Mouse (Mus musculus): Measurements from ENCODE around the gene Tnk2. TPM values are rescaled to one million over a fixed set of nuclear protein-coding genes. Genes with fewer than 3 reads are reported as not detected.
"Not testable (repeated sequence)": the region's sequence is repeated elsewhere in the genome, so short reads cannot be mapped to it uniquely, and the experiment has no call there.

Tnk2 gene
- polyA plus RNA-seq, 1 experiment from 2014 or later, result 7.5 TPM

GRCm38 (mm10) chr16:32633486-32634012 lies 10.1 kb upstream of the Tnk2 start:
- ATAC-seq, result no peak
- Histone ChIP-seq H3K27me3 (replicated peaks; ENCODE audit: control insufficient read depth, insufficient read depth, low read length) (no peaks in the 10 kb centered on the region), H3K4me3 (ENCODE audit: low read length) (no peak overlapping the region), H3K9ac (ENCODE audit: low read depth, low read length) (no peak overlapping the region), H3K9me3 (ENCODE audit: control insufficient read depth, low read length) (no peaks in the 10 kb centered on the region), H3K36me3 (ENCODE audit: control insufficient read depth, insufficient read depth, low read length) (peaks cover 2% of the 10 kb centered on the region; the same call in 1 of the 2 replicates), H3K4me1 (ENCODE audit: control insufficient read depth, insufficient read depth, low read length) (no peaks in the 10 kb centered on the region), H3K4me2 (ENCODE audit: low read depth, low read length) (no peak overlapping the region), H3K27ac (ENCODE audit: low read length) (no peak overlapping the region)
- WGBS, result 87% methylated on average over 4 of the region's 4 CpGs

- no peak overlapping the region for H3K4me2 ChIP-seq (ENCODE audit: low read depth, low read length)
- peaks cover 2% of the 10 kb centered on the region; the same call in 1 of the 2 replicates for H3K36me3 ChIP-seq (ENCODE audit: control insufficient read depth, insufficient read depth, low read length)
- H3K4me3 ChIP-seq (ENCODE audit: low read length), result no peak overlapping the region
- WGBS, result 81% methylated on average over 5 of the region's 5 CpGs
- H3K27ac ChIP-seq (ENCODE audit: low read length), result no peak overlapping the region
- no peaks in the 10 kb centered on the region for H3K9me3 ChIP-seq (ENCODE audit: control insufficient read depth, low read length)
- H3K4me1 ChIP-seq (ENCODE audit: control insufficient read depth, insufficient read depth, low read length), result no peaks in the 10 kb centered on the region
- H3K27me3 ChIP-seq (replicated peaks; ENCODE audit: control insufficient read depth, insufficient read depth, low read length), result no peaks in the 10 kb centered on the region
- no peak for ATAC-seq
- no peak overlapping the region for H3K9ac ChIP-seq (ENCODE audit: low read depth, low read length)
These were observed 9.5 kb upstream of the Tnk2 start for GRCm38 (mm10) chr16:32634183-32634582.

- 77% methylated on average over 3 of the region's 3 CpGs for WGBS
- H3K36me3 ChIP-seq (ENCODE audit: control insufficient read depth, insufficient read depth, low read length), result no peaks in the 10 kb centered on the region
- H3K4me1 ChIP-seq (ENCODE audit: control insufficient read depth, insufficient read depth, low read length), result no peaks in the 10 kb centered on the region
- ATAC-seq, result no peak
- H3K4me3 ChIP-seq (ENCODE audit: low read length), result no peak overlapping the region
- H3K9ac ChIP-seq (ENCODE audit: low read depth, low read length), result no peak overlapping the region
- H3K27ac ChIP-seq (ENCODE audit: low read length), result no peak overlapping the region
- no peaks in the 10 kb centered on the region for H3K9me3 ChIP-seq (ENCODE audit: control insufficient read depth, low read length)
- no peaks in the 10 kb centered on the region for H3K27me3 ChIP-seq (replicated peaks; ENCODE audit: control insufficient read depth, insufficient read depth, low read length)
- no peak overlapping the region for H3K4me2 ChIP-seq (ENCODE audit: low read depth, low read length)
These were observed 8.4 kb upstream of the Tnk2 start for GRCm38 (mm10) chr16:32635314-32635713.

- H3K9me3 ChIP-seq (ENCODE audit: control insufficient read depth, low read length), result no peaks in the 10 kb centered on the region
- WGBS, result 90% methylated on average over 3 of the region's 3 CpGs
- H3K4me1 ChIP-seq (ENCODE audit: control insufficient read depth, insufficient read depth, low read length), result no peaks in the 10 kb centered on the region
- no peak overlapping the region for H3K27ac ChIP-seq (ENCODE audit: low read length)
- no peak overlapping the region for H3K4me2 ChIP-seq (ENCODE audit: low read depth, low read length)
- no peak overlapping the region for H3K4me3 ChIP-seq (ENCODE audit: low read length)
- H3K36me3 ChIP-seq (ENCODE audit: control insufficient read depth, insufficient read depth, low read length), result no peaks in the 10 kb centered on the region
- no peaks in the 10 kb centered on the region for H3K27me3 ChIP-seq (replicated peaks; ENCODE audit: control insufficient read depth, insufficient read depth, low read length)
- H3K9ac ChIP-seq (ENCODE audit: low read depth, low read length), result no peak overlapping the region
- ATAC-seq, result no peak
These were observed 7.3 kb upstream of the Tnk2 start for GRCm38 (mm10) chr16:32636331-32636730.

- no peaks in the 10 kb centered on the region for H3K9me3 ChIP-seq (ENCODE audit: control insufficient read depth, low read length)
- H3K4me2 ChIP-seq (ENCODE audit: low read depth, low read length), result no peak overlapping the region
- ATAC-seq, result no peak
- H3K4me1 ChIP-seq (ENCODE audit: control insufficient read depth, insufficient read depth, low read length), result no peaks in the 10 kb centered on the region
- 30% methylated on average over 6 of the region's 6 CpGs for WGBS
- H3K4me3 ChIP-seq (ENCODE audit: low read length), result no peak overlapping the region
- H3K27me3 ChIP-seq (replicated peaks; ENCODE audit: control insufficient read depth, insufficient read depth, low read length), result no peaks in the 10 kb centered on the region
- no peak overlapping the region for H3K9ac ChIP-seq (ENCODE audit: low read depth, low read length)
- H3K27ac ChIP-seq (ENCODE audit: low read length), result no peak overlapping the region
- H3K36me3 ChIP-seq (ENCODE audit: control insufficient read depth, insufficient read depth, low read length), result no peaks in the 10 kb centered on the region
These were observed 6.7 kb upstream of the Tnk2 start for GRCm38 (mm10) chr16:32636871-32637521.

- Histone ChIP-seq H3K4me1 (ENCODE audit: control insufficient read depth, insufficient read depth, low read length) (no peaks in the 10 kb centered on the region), H3K27me3 (replicated peaks; ENCODE audit: control insufficient read depth, insufficient read depth, low read length) (no peaks in the 10 kb centered on the region), H3K9me3 (ENCODE audit: control insufficient read depth, low read length) (no peaks in the 10 kb centered on the region), H3K4me3 (ENCODE audit: low read length) (no peak overlapping the region), H3K36me3 (ENCODE audit: control insufficient read depth, insufficient read depth, low read length) (no peaks in the 10 kb centered on the region), H3K27ac (ENCODE audit: low read length) (no peak overlapping the region), H3K9ac (ENCODE audit: low read depth, low read length) (no peak overlapping the region), H3K4me2 (ENCODE audit: low read depth, low read length) (no peak overlapping the region)
- WGBS, result 9% methylated on average over 8 of the region's 8 CpGs
- ATAC-seq, result peak; percentile 61
These were observed 5.2 kb upstream of the Tnk2 start for GRCm38 (mm10) chr16:32638476-32638875.

GRCm38 (mm10) chr16:32640096-32640495 lies 3.6 kb upstream of the Tnk2 start:
- no peak for ATAC-seq
- Histone ChIP-seq H3K9ac (ENCODE audit: low read depth, low read length) (no peak overlapping the region), H3K36me3 (ENCODE audit: control insufficient read depth, insufficient read depth, low read length) (no peaks in the 10 kb centered on the region), H3K4me1 (ENCODE audit: control insufficient read depth, insufficient read depth, low read length) (peaks cover 5% of the 10 kb centered on the region), H3K4me3 (ENCODE audit: low read length) (no peak overlapping the region), H3K27me3 (replicated peaks; ENCODE audit: control insufficient read depth, insufficient read depth, low read length) (no peaks in the 10 kb centered on the region), H3K9me3 (ENCODE audit: control insufficient read depth, low read length) (no peaks in the 10 kb centered on the region), H3K27ac (ENCODE audit: low read length) (no peak overlapping the region), H3K4me2 (ENCODE audit: low read depth, low read length) (no peak overlapping the region)
- 42% methylated on average over 5 of the region's 5 CpGs for WGBS

- ATAC-seq; H3K4me3 ChIP-seq (ENCODE audit: low read length); H3K9me3 ChIP-seq (ENCODE audit: control insufficient read depth, low read length); H3K27ac ChIP-seq (ENCODE audit: low read length); H3K9ac ChIP-seq (ENCODE audit: low read depth, low read length); H3K27me3 ChIP-seq (replicated peaks; ENCODE audit: control insufficient read depth, insufficient read depth, low read length); H3K36me3 ChIP-seq (ENCODE audit: control insufficient read depth, insufficient read depth, low read length); H3K4me2 ChIP-seq (ENCODE audit: low read depth, low read length): not testable (repeated sequence)
- 74% methylated on average over 2 of the region's 2 CpGs for WGBS
- H3K4me1 ChIP-seq (ENCODE audit: control insufficient read depth, insufficient read depth, low read length), result peaks cover 11% of the 10 kb centered on the region
These were observed 3.0 kb upstream of the Tnk2 start for GRCm38 (mm10) chr16:32640683-32641082.

GRCm38 (mm10) chr16:32641440-32642219 lies 2.0 kb upstream of the Tnk2 start:
- 64% methylated on average over 19 of the region's 20 CpGs for WGBS
- no peaks in the 10 kb centered on the region for H3K9me3 ChIP-seq (ENCODE audit: control insufficient read depth, low read length)
- ATAC-seq, result no peak
- no peaks in the 10 kb centered on the region for H3K27me3 ChIP-seq (replicated peaks; ENCODE audit: control insufficient read depth, insufficient read depth, low read length)
- no peak overlapping the region for H3K9ac ChIP-seq (ENCODE audit: low read depth, low read length)
- no peaks in the 10 kb centered on the region for H3K36me3 ChIP-seq (ENCODE audit: control insufficient read depth, insufficient read depth, low read length)
- H3K4me2 ChIP-seq (ENCODE audit: low read depth, low read length), result no peak overlapping the region
- peaks cover 19% of the 10 kb centered on the region for H3K4me1 ChIP-seq (ENCODE audit: control insufficient read depth, insufficient read depth, low read length)
- no peak overlapping the region for H3K4me3 ChIP-seq (ENCODE audit: low read length)
- H3K27ac ChIP-seq (ENCODE audit: low read length), result no peak overlapping the region

Data from intestine, embryonic 16.5 days (tissue).